Mouse (Mus musculus) lung, postnatal 14 days (tissue): ENCODE measurements at regions not wholly inside any gene's neighbourhood (a gene's known extent, or its start where the extent isn't known, plus 50 kb on each side); places are given as distances from the start of the nearest gene placed in this dataset.

Experiments
- DNase-seq: peaks from one replicate; pipeline ENCODE4 v3.0.0; 2021

- DNase-seq: no peak
Measured at GRCm38 (mm10) chr1:185089196-185089595, 89.8 kb upstream of the Mark1 start.

GRCm38 (mm10) chr1:185083191-185083590 lies 83.8 kb upstream of the Mark1 start:
- DNase-seq: no peak

GRCm38 (mm10) chr1:185080118-185080517 lies 80.7 kb upstream of the Mark1 start:
- DNase-seq: no peak

GRCm38 (mm10) chr1:185079331-185079880 lies 80.0 kb upstream of the Mark1 start:
- no peak for DNase-seq

GRCm38 (mm10) chr1:185074001-185074400 lies 74.6 kb upstream of the Mark1 start:
- DNase-seq: no peak

- no peak for DNase-seq
Measured at GRCm38 (mm10) chr1:185072766-185073165, 73.4 kb upstream of the Mark1 start.

- DNase-seq: no peak
Measured at GRCm38 (mm10) chr1:185071566-185071965, 72.2 kb upstream of the Mark1 start.

GRCm38 (mm10) chr1:185070853-185071149 lies 71.4 kb upstream of the Mark1 start:
- DNase-seq: no peak

- DNase-seq: no peak
Measured at GRCm38 (mm10) chr1:185070062-185070852, 70.9 kb upstream of the Mark1 start.

GRCm38 (mm10) chr1:185068136-185068535 lies 68.8 kb upstream of the Mark1 start:
- no peak for DNase-seq

GRCm38 (mm10) chr1:185067661-185068060 lies 68.3 kb upstream of the Mark1 start:
- no peak for DNase-seq

GRCm38 (mm10) chr1:185065056-185065455 lies 65.7 kb upstream of the Mark1 start:
- no peak for DNase-seq

GRCm38 (mm10) chr1:185062103-185062502 lies 62.7 kb upstream of the Mark1 start:
- DNase-seq: no peak

- DNase-seq: no peak
Measured at GRCm38 (mm10) chr1:185057443-185057842, 58.1 kb upstream of the Mark1 start.

- no peak for DNase-seq
Measured at GRCm38 (mm10) chr1:185052700-185053099, 53.3 kb upstream of the Mark1 start.

GRCm38 (mm10) chr1:185049980-185050379 lies 50.6 kb upstream of the Mark1 start:
- DNase-seq: no peak
